Mouse (Mus musculus) kidney, embryonic 16.5 days (tissue): ENCODE results near the gene Nos3. TPM values are rescaled to one million over a fixed set of nuclear protein-coding genes. Genes with fewer than 3 reads are reported as not detected.

Source experiments
- ATAC-seq: fragments of 200-750 bp; cut with Nextera tagmentation; 2 replicates; pipeline ENCODE4 v1.8.0; 2017; ENCODE audit warnings: moderate TSS enrichment; ENCODE audit not compliant: low FRiP score, low TSS enrichment
- H3K27ac ChIP-seq: fragments of 300-500 bp; sonication (generic); 2 replicates; pipeline ENCODE4 v1.5.1; 2014; ENCODE audit warnings: low read length
- H3K27me3 ChIP-seq: fragments of 300-500 bp; sonication (generic); 2 replicates; pipeline ENCODE4 v1.6.1; 2014; ENCODE audit warnings: low read length, control low read depth, mixed read lengths; ENCODE audit not compliant: insufficient read depth
- H3K36me3 ChIP-seq: fragments of 300-500 bp; sonication (generic); 2 replicates; pipeline ENCODE4 v1.6.1; 2014; ENCODE audit warnings: low read length, control low read depth, mixed read lengths; ENCODE audit not compliant: insufficient read depth
- H3K4me1 ChIP-seq: fragments of 300-500 bp; sonication (generic); 2 replicates; pipeline ENCODE4 v1.6.1; 2014; ENCODE audit warnings: low read length, control low read depth, mixed read lengths; ENCODE audit not compliant: insufficient read depth
- H3K4me2 ChIP-seq: fragments of 300-500 bp; sonication (generic); replicated peaks from 2 replicates; pipeline ENCODE4 v1.6.1; 2014; ENCODE audit warnings: low read depth, low read length
- H3K4me3 ChIP-seq: fragments of 300-500 bp; sonication (generic); 2 replicates; pipeline ENCODE4 v1.5.1; 2014; ENCODE audit warnings: mild to moderate bottlenecking, low read length
- H3K9ac ChIP-seq: fragments of 300-500 bp; sonication (generic); replicated peaks from 2 replicates; pipeline ENCODE4 v1.6.1; 2014; ENCODE audit warnings: low read length
- H3K9me3 ChIP-seq: fragments of 300-500 bp; sonication (generic); 2 replicates; pipeline ENCODE4 v1.6.1; 2016; ENCODE audit warnings: low read length, control low read depth
- WGBS: fragments of 180-500 bp; shearing (Covaris S2); extraction: QIAGEN DNeasy Blood & Tissue Kit; methylation state at CpG from one replicate; pipeline ENCODE4 v1.1.7; 2014; 5-methylcytosine and 5-hydroxymethylcytosine counted together
- polyA plus RNA-seq: library from polyadenylated mRNA; unstranded; fragments of >200 nt; fragmentation: Nextera tagmentation; extraction: Ambion mirVana; gene quantifications from 2 replicates; pipeline ENCODE4 v1.2.1, GENCODE M21; 2015

Nos3 gene
- polyA plus RNA-seq, 1 experiment from 2014 or later: 19.7 TPM

- peaks cover 16% of the 10 kb centered on the region; the same call in 1 of the 2 replicates for H3K36me3 ChIP-seq
- ATAC-seq: peak; percentile 88
- H3K4me1 ChIP-seq: peaks cover 19% of the 10 kb centered on the region
- peak overlapping the region; percentile 36 for H3K4me3 ChIP-seq
- no peaks in the 10 kb centered on the region for H3K9me3 ChIP-seq
- H3K27ac ChIP-seq: peak overlapping the region; percentile 65
- no peaks in the 10 kb centered on the region for H3K27me3 ChIP-seq
- WGBS: 2% methylated on average over 24 of the region's 27 CpGs
- H3K9ac ChIP-seq: peak overlapping the region; percentile 70
- peak overlapping the region; percentile 63 for H3K4me2 ChIP-seq
Measured at GRCm38 (mm10) chr5:24329212-24329964, 35.2 kb upstream of the Nos3 start.

- WGBS: 36% methylated on average over 5 of the region's 5 CpGs
- Histone ChIP-seq H3K9ac (no peak overlapping the region), H3K27ac (peak overlapping the region; percentile 65), H3K4me3 (no peak overlapping the region; the same call in 1 of the 2 replicates), H3K27me3 (no peaks in the 10 kb centered on the region), H3K36me3 (peaks cover 10% of the 10 kb centered on the region; the same call in 1 of the 2 replicates), H3K9me3 (no peaks in the 10 kb centered on the region), H3K4me1 (peaks cover 23% of the 10 kb centered on the region), H3K4me2 (peak overlapping the region; percentile 63)
- peak; percentile 14 for ATAC-seq
Measured at GRCm38 (mm10) chr5:24329965-24330298, 34.7 kb upstream of the Nos3 start.

- Histone ChIP-seq H3K4me2 (no peak overlapping the region), H3K9me3 (no peaks in the 10 kb centered on the region), H3K27ac (no peak overlapping the region), H3K4me1 (peaks cover 30% of the 10 kb centered on the region), H3K4me3 (no peak overlapping the region), H3K36me3 (no peaks in the 10 kb centered on the region), H3K27me3 (no peaks in the 10 kb centered on the region), H3K9ac (no peak overlapping the region)
- 81% methylated on average over 4 of the region's 4 CpGs for WGBS
- no peak for ATAC-seq
Measured at GRCm38 (mm10) chr5:24332401-24332800, 32.2 kb upstream of the Nos3 start.

GRCm38 (mm10) chr5:24334749-24335148 lies 29.9 kb upstream of the Nos3 start:
- peak overlapping the region; percentile 18; the same call in 1 of the 2 replicates for H3K9ac ChIP-seq

DNA sequence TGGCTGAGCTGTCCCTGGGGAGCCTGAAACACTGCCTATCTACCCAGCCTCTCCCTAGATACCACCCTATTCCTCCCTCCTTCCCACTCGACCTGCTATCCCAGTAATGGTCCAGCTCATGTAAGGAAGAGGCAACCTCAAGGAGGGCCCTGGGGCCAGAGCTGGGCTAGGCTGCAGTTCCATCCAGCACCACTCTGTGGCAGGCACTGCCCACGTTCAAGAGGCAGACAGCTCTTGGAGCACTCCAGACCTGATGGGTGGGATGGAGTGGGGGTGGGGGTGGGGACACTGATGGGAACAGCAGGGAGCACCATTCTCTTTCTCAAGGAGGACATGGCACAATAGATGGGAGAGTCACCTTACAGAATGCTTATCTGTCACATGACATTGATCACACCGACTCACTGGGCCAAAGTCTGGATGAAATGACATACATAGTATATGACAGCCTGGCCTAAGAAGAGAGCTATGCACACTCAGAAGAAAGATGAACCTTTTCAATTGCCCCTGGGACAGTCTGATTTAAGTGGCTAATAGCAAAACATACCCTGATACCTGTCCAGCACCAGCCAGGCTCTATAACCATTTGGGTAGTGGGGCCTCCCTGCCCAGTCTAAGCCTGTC lies 28.6 kb upstream of the Nos3 start:
- no peaks in the 10 kb centered on the region for H3K27me3 ChIP-seq
- no peak overlapping the region for H3K4me3 ChIP-seq
- no peak overlapping the region for H3K4me2 ChIP-seq
- no peak overlapping the region for H3K9ac ChIP-seq
- H3K27ac ChIP-seq: peak overlapping the region; percentile 31
- ATAC-seq: peak; percentile 80
- 20% methylated on average over 3 of the region's 3 CpGs for whole genome bisulfite sequencing
- H3K36me3 ChIP-seq: no peaks in the 10 kb centered on the region
- no peaks in the 10 kb centered on the region for H3K9me3 ChIP-seq
- H3K4me1 ChIP-seq: peaks cover 18% of the 10 kb centered on the region

More at GRCm38 (mm10) chr5:24334749-24335148, 29.9 kb upstream of the Nos3 start:
- H3K27ac ChIP-seq: 0 out of 2 replicates have a peak overlapping the region, but pooled peaks have one; percentile 47
- no peaks in the 10 kb centered on the region for H3K9me3 ChIP-seq
- WGBS: 11% methylated on average over 3 of the region's 3 CpGs
- peaks cover 20% of the 10 kb centered on the region for H3K4me1 ChIP-seq
- ATAC-seq: no peak; the same call in 1 of the 2 replicates
- H3K27me3 ChIP-seq: no peaks in the 10 kb centered on the region
- no peak overlapping the region for H3K4me3 ChIP-seq
- no peaks in the 10 kb centered on the region for H3K36me3 ChIP-seq
- H3K4me2 ChIP-seq: no peak overlapping the region

- Histone ChIP-seq H3K9me3 (no peaks in the 10 kb centered on the region), H3K4me1 (peaks cover 18% of the 10 kb centered on the region), H3K9ac (no peak overlapping the region), H3K4me3 (no peak overlapping the region), H3K36me3 (no peaks in the 10 kb centered on the region), H3K27ac (no peak overlapping the region), H3K27me3 (no peaks in the 10 kb centered on the region), H3K4me2 (no peak overlapping the region)
- 19% methylated on average over 9 of the region's 9 CpGs for WGBS
- peak; percentile 50 for ATAC-seq
Measured at GRCm38 (mm10) chr5:24337366-24337765, 27.2 kb upstream of the Nos3 start.

GRCm38 (mm10) chr5:24337821-24338220 lies 26.8 kb upstream of the Nos3 start:
- 28% methylated on average over 2 of the region's 2 CpGs for WGBS
- Histone ChIP-seq H3K27ac (no peak overlapping the region), H3K4me3 (no peak overlapping the region), H3K27me3 (no peaks in the 10 kb centered on the region), H3K4me2 (no peak overlapping the region), H3K9me3 (no peaks in the 10 kb centered on the region), H3K9ac (no peak overlapping the region), H3K36me3 (no peaks in the 10 kb centered on the region), H3K4me1 (peaks cover 18% of the 10 kb centered on the region)
- ATAC-seq: no peak

GRCm38 (mm10) chr5:24342205-24342963 lies 22.2 kb upstream of the Nos3 start:
- Histone ChIP-seq H3K9ac (no peak overlapping the region), H3K9me3 (no peaks in the 10 kb centered on the region), H3K4me2 (no peak overlapping the region), H3K27ac (no peak overlapping the region), H3K4me3 (no peak overlapping the region), H3K36me3 (no peaks in the 10 kb centered on the region), H3K4me1 (peaks cover 35% of the 10 kb centered on the region), H3K27me3 (no peaks in the 10 kb centered on the region)
- 73% methylated on average over 14 of the region's 14 CpGs for WGBS
- no peak for ATAC-seq

- whole genome bisulfite sequencing: 49% methylated on average over 8 of the region's 8 CpGs
- ATAC-seq: no peak
Measured at GRCm38 (mm10) chr5:24342966-24343365, 21.6 kb upstream of the Nos3 start.

More at GRCm38 (mm10) chr5:24342966-24343365, 21.6 kb upstream of the Nos3 start:
- Histone ChIP-seq H3K9ac (no peak overlapping the region), H3K4me2 (no peak overlapping the region), H3K27me3 (no peaks in the 10 kb centered on the region), H3K36me3 (no peaks in the 10 kb centered on the region), H3K4me3 (no peak overlapping the region), H3K9me3 (no peaks in the 10 kb centered on the region), H3K4me1 (peaks cover 35% of the 10 kb centered on the region), H3K27ac (no peak overlapping the region)
